Mouse (Mus musculus): ENCODE measurements around the gene Extl2. TPM values are rescaled to one million over a fixed set of nuclear protein-coding genes. Genes with fewer than 3 reads are reported as not detected.

Extl2 gene
- polyA plus RNA-seq, 1 experiment from 2014 or later, result 31.0 TPM

- Histone ChIP-seq H3K27me3 (ENCODE audit: control insufficient read depth, insufficient read depth, low read length) (no peaks in the 10 kb centered on the region), H3K36me3 (ENCODE audit: control insufficient read depth, insufficient read depth, low read length) (no peaks in the 10 kb centered on the region; the same call in 1 of the 2 replicates)
Observed at GRCm38 (mm10) chr3:115971891-115972646, 35.2 kb upstream of the Extl2 start.

GRCm38 (mm10) chr3:115974228-115974627 lies 33.0 kb upstream of the Extl2 start:
- Histone ChIP-seq H3K4me3 (ENCODE audit: low read depth, low read length) (no peak overlapping the region), H3K9ac (ENCODE audit: low read depth, low read length) (no peak overlapping the region), H3K27ac (ENCODE audit: low read depth, low read length) (no peak overlapping the region), H3K4me1 (replicated peaks; ENCODE audit: control insufficient read depth, insufficient read depth, low read length) (no peaks in the 10 kb centered on the region), H3K36me3 (ENCODE audit: control insufficient read depth, insufficient read depth, low read length) (no peaks in the 10 kb centered on the region; the same call in 1 of the 2 replicates), H3K9me3 (ENCODE audit: control insufficient read depth, low read length) (no peaks in the 10 kb centered on the region), H3K27me3 (ENCODE audit: control insufficient read depth, insufficient read depth, low read length) (no peaks in the 10 kb centered on the region), H3K4me2 (replicated peaks; ENCODE audit: low read depth, low read length) (no peak overlapping the region)
- no peak for ATAC-seq (ENCODE audit: low FRiP score)
- WGBS, result 88% methylated on average over 6 of the region's 6 CpGs
- no peak for DNase-seq (ENCODE audit: low spot score)

More at GRCm38 (mm10) chr3:115971891-115972646, 35.2 kb upstream of the Extl2 start:
- H3K9ac ChIP-seq (ENCODE audit: low read depth, low read length), result no peak overlapping the region
- no peak overlapping the region for H3K4me3 ChIP-seq (ENCODE audit: low read depth, low read length)
- H3K27ac ChIP-seq (ENCODE audit: low read depth, low read length), result no peak overlapping the region
- ATAC-seq (ENCODE audit: low FRiP score) (no peak), DNase-seq (ENCODE audit: low spot score) (no peak)
- no peaks in the 10 kb centered on the region for H3K4me1 ChIP-seq (replicated peaks; ENCODE audit: control insufficient read depth, insufficient read depth, low read length)
- no peaks in the 10 kb centered on the region for H3K9me3 ChIP-seq (ENCODE audit: control insufficient read depth, low read length)
- WGBS, result 93% methylated on average over 14 of the region's 14 CpGs
- no peak overlapping the region for H3K4me2 ChIP-seq (replicated peaks; ENCODE audit: low read depth, low read length)

- Histone ChIP-seq H3K27ac (ENCODE audit: low read depth, low read length) (no peak overlapping the region), H3K9ac (ENCODE audit: low read depth, low read length) (no peak overlapping the region), H3K9me3 (ENCODE audit: control insufficient read depth, low read length) (no peaks in the 10 kb centered on the region), H3K4me1 (replicated peaks; ENCODE audit: control insufficient read depth, insufficient read depth, low read length) (no peaks in the 10 kb centered on the region), H3K27me3 (ENCODE audit: control insufficient read depth, insufficient read depth, low read length) (no peaks in the 10 kb centered on the region), H3K4me3 (ENCODE audit: low read depth, low read length) (no peak overlapping the region), H3K4me2 (replicated peaks; ENCODE audit: low read depth, low read length) (no peak overlapping the region), H3K36me3 (ENCODE audit: control insufficient read depth, insufficient read depth, low read length) (no peaks in the 10 kb centered on the region; the same call in 1 of the 2 replicates)
- WGBS, result 94% methylated on average over 10 of the region's 10 CpGs
- no peak for DNase-seq (ENCODE audit: low spot score)
- ATAC-seq (ENCODE audit: low FRiP score), result no peak
Observed at GRCm38 (mm10) chr3:115974995-115975394, 32.3 kb upstream of the Extl2 start.

- Histone ChIP-seq H3K27me3 (ENCODE audit: control insufficient read depth, insufficient read depth, low read length) (no peaks in the 10 kb centered on the region), H3K4me3 (ENCODE audit: low read depth, low read length) (no peak overlapping the region), H3K9me3 (ENCODE audit: control insufficient read depth, low read length) (no peaks in the 10 kb centered on the region), H3K4me2 (replicated peaks; ENCODE audit: low read depth, low read length) (no peak overlapping the region), H3K36me3 (ENCODE audit: control insufficient read depth, insufficient read depth, low read length) (no peaks in the 10 kb centered on the region; the same call in 1 of the 2 replicates), H3K4me1 (replicated peaks; ENCODE audit: control insufficient read depth, insufficient read depth, low read length) (no peaks in the 10 kb centered on the region), H3K9ac (ENCODE audit: low read depth, low read length) (no peak overlapping the region), H3K27ac (ENCODE audit: low read depth, low read length) (no peak overlapping the region)
- DNase-seq (ENCODE audit: low spot score), result peak; percentile 39
- no peak for ATAC-seq (ENCODE audit: low FRiP score)
- 30% methylated on average over 1 of the region's 1 CpGs for WGBS
Observed at GRCm38 (mm10) chr3:115979000-115979399, 28.3 kb upstream of the Extl2 start.

- H3K36me3 ChIP-seq (ENCODE audit: control insufficient read depth, insufficient read depth, low read length), result 0 out of 2 replicates have a peak, but pooled peaks cover 3% of the 10 kb centered on the region
- DNase-seq (ENCODE audit: low spot score), result no peak
- no peak for ATAC-seq (ENCODE audit: low FRiP score)
- no peak overlapping the region for H3K27ac ChIP-seq (ENCODE audit: low read depth, low read length)
- H3K4me2 ChIP-seq (replicated peaks; ENCODE audit: low read depth, low read length), result no peak overlapping the region
- no peak overlapping the region for H3K4me3 ChIP-seq (ENCODE audit: low read depth, low read length)
- 94% methylated on average over 8 of the region's 8 CpGs for WGBS
- no peaks in the 10 kb centered on the region for H3K9me3 ChIP-seq (ENCODE audit: control insufficient read depth, low read length)
- no peaks in the 10 kb centered on the region for H3K4me1 ChIP-seq (replicated peaks; ENCODE audit: control insufficient read depth, insufficient read depth, low read length)
- H3K27me3 ChIP-seq (ENCODE audit: control insufficient read depth, insufficient read depth, low read length), result no peaks in the 10 kb centered on the region
- H3K9ac ChIP-seq (ENCODE audit: low read depth, low read length), result no peak overlapping the region
Observed at GRCm38 (mm10) chr3:115983217-115983616, 24.0 kb upstream of the Extl2 start.

- H3K36me3 ChIP-seq (ENCODE audit: control insufficient read depth, insufficient read depth, low read length), result 0 out of 2 replicates have a peak, but pooled peaks cover 3% of the 10 kb centered on the region
- H3K4me2 ChIP-seq (replicated peaks; ENCODE audit: low read depth, low read length), result no peak overlapping the region
- no peak overlapping the region for H3K9ac ChIP-seq (ENCODE audit: low read depth, low read length)
- ATAC-seq (ENCODE audit: low FRiP score) (no peak), DNase-seq (ENCODE audit: low spot score) (no peak)
- no peaks in the 10 kb centered on the region for H3K4me1 ChIP-seq (replicated peaks; ENCODE audit: control insufficient read depth, insufficient read depth, low read length)
- H3K9me3 ChIP-seq (ENCODE audit: control insufficient read depth, low read length), result no peaks in the 10 kb centered on the region
- WGBS, result 94% methylated on average over 9 of the region's 9 CpGs
- H3K4me3 ChIP-seq (ENCODE audit: low read depth, low read length), result no peak overlapping the region
- no peak overlapping the region for H3K27ac ChIP-seq (ENCODE audit: low read depth, low read length)
- no peaks in the 10 kb centered on the region for H3K27me3 ChIP-seq (ENCODE audit: control insufficient read depth, insufficient read depth, low read length)
Observed at GRCm38 (mm10) chr3:115984653-115985052, 22.6 kb upstream of the Extl2 start.

GRCm38 (mm10) chr3:115985183-115985892 lies 21.9 kb upstream of the Extl2 start:
- WGBS, result 92% methylated on average over 9 of the region's 9 CpGs
- ATAC-seq (ENCODE audit: low FRiP score) (no peak), DNase-seq (ENCODE audit: low spot score) (no peak)
- H3K4me2 ChIP-seq (replicated peaks; ENCODE audit: low read depth, low read length), result no peak overlapping the region
- H3K36me3 ChIP-seq (ENCODE audit: control insufficient read depth, insufficient read depth, low read length), result 0 out of 2 replicates have a peak, but pooled peaks cover 3% of the 10 kb centered on the region
- no peak overlapping the region for H3K9ac ChIP-seq (ENCODE audit: low read depth, low read length)
- no peaks in the 10 kb centered on the region for H3K9me3 ChIP-seq (ENCODE audit: control insufficient read depth, low read length)
- H3K27me3 ChIP-seq (ENCODE audit: control insufficient read depth, insufficient read depth, low read length), result no peaks in the 10 kb centered on the region
- H3K4me3 ChIP-seq (ENCODE audit: low read depth, low read length), result no peak overlapping the region
- no peak overlapping the region for H3K27ac ChIP-seq (ENCODE audit: low read depth, low read length)
- H3K4me1 ChIP-seq (replicated peaks; ENCODE audit: control insufficient read depth, insufficient read depth, low read length), result no peaks in the 10 kb centered on the region

GRCm38 (mm10) chr3:115992103-115992502 lies 15.2 kb upstream of the Extl2 start:
- H3K9me3 ChIP-seq (ENCODE audit: control insufficient read depth, low read length), result no peaks in the 10 kb centered on the region
- DNase-seq (ENCODE audit: low spot score), result no peak
- no peaks in the 10 kb centered on the region for H3K36me3 ChIP-seq (ENCODE audit: control insufficient read depth, insufficient read depth, low read length)
- H3K27me3 ChIP-seq (ENCODE audit: control insufficient read depth, insufficient read depth, low read length), result no peaks in the 10 kb centered on the region
- no peak overlapping the region for H3K4me2 ChIP-seq (replicated peaks; ENCODE audit: low read depth, low read length)
- H3K27ac ChIP-seq (ENCODE audit: low read depth, low read length), result no peak overlapping the region
- no peaks in the 10 kb centered on the region for H3K4me1 ChIP-seq (replicated peaks; ENCODE audit: control insufficient read depth, insufficient read depth, low read length)
- 92% methylated on average over 4 of the region's 4 CpGs for WGBS
- H3K9ac ChIP-seq (ENCODE audit: low read depth, low read length), result no peak overlapping the region
- ATAC-seq (ENCODE audit: low FRiP score), result no peak
- H3K4me3 ChIP-seq (ENCODE audit: low read depth, low read length), result no peak overlapping the region
